Mouse (Mus musculus) macrophage (primary cell): ENCODE data around the gene Deaf1. TPM values are rescaled to one million over a fixed set of nuclear protein-coding genes. Genes with fewer than 3 reads are reported as not detected.

Experiments
- H3K27ac ChIP-seq: fragments of 350-480 bp; formaldehyde crosslinking; 2 replicates; pipeline ENCODE4 v1.9.0; 2021
- H3K36me3 ChIP-seq: fragments of 350-480 bp; formaldehyde crosslinking; 2 replicates; pipeline ENCODE4 v1.9.0; 2021; ENCODE audit errors: inconsistent target
- H3K4me3 ChIP-seq: fragments of 350-480 bp; formaldehyde crosslinking; 2 replicates; pipeline ENCODE4 v1.9.0; 2021; ENCODE audit errors: inconsistent target
- H3K79me2 ChIP-seq: fragments of 350-480 bp; formaldehyde crosslinking; 2 replicates; pipeline ENCODE4 v1.9.0; 2021; ENCODE audit errors: inconsistent target
- WGBS: methylation state at CpG from one replicate; pipeline ENCODE4 v1.1.7; 2026; ENCODE audit warnings: inconsistent platforms; ENCODE audit not compliant: missing documents; 5-methylcytosine and 5-hydroxymethylcytosine counted together
- polyA plus RNA-seq: library from polyadenylated mRNA; stranded (reverse); fragments of 250-400 nt; gene quantifications from 3 replicates; pipeline ENCODE4 v1.2.4, GENCODE M21; 2018; ENCODE audit warnings: inconsistent platforms
- total RNA-seq, 78 experiments: library from RNA; depleted of rRNA; stranded (reverse); fragments of 250-400 nt; gene quantifications; 1 replicate in 9 of 78; 2 replicates in 24 of 78; 3 replicates in 43 of 78; 4 replicates in 2 of 78; pipeline ENCODE4 v1.2.4; 2018; ENCODE audit warnings: inconsistent platforms in 56 of 78

The Deaf1 gene
- 10 to 100 TPM; 12.2 to 55.1 (median 28.7) TPM for total RNA-seq (2018; cell fraction: chromatin; rRNA removed)
- total RNA-seq (2018; cell fraction: cytosol; rRNA removed): 10 to 100 TPM in 24 of 26 experiments, 1 to 10 TPM in 2; 8.3 to 21.8 (median 17.2) TPM
- 10 to 100 TPM; 13.2 to 48.2 (median 23.5) TPM for total RNA-seq (2018; cell fraction: nucleus; rRNA removed)
- polyA plus RNA-seq: 14.6 to 16.7 TPM (median 16.5 TPM) in 3 replicates

GRCm38 (mm10) chr7:141327469-141328372 lies at the start of gene Deaf1, which contains the start of gene Tmem80:
TSS of gene Deaf1 (minus strand) at chr7:141327690.
TSS of gene Tmem80 (plus strand) at chr7:141327739.
- WGBS: under 1% methylated on average over 97 of the region's 105 CpGs
- peak within 1 kb of the TSS; percentile 80 for H3K4me3 ChIP-seq
- H3K79me2 ChIP-seq: peaks cover 24% of the 10 kb centered on the region
- peaks cover 17% of the 10 kb centered on the region for H3K36me3 ChIP-seq
- H3K27ac ChIP-seq: peak within 1 kb of the TSS; percentile 92

- Histone ChIP-seq H3K36me3 (no peaks in the 10 kb centered on the region), H3K4me3 (no peak overlapping the region), H3K79me2 (no peaks in the 10 kb centered on the region), H3K27ac (no peak overlapping the region)
These were observed 46.9 kb upstream of the Deaf1 start for GRCm38 (mm10) chr7:141374399-141374798.

GRCm38 (mm10) chr7:141373611-141374010 lies 46.1 kb upstream of the Deaf1 start:
- Histone ChIP-seq H3K79me2 (no peaks in the 10 kb centered on the region), H3K27ac (peak overlapping the region; percentile 82; the same call in 1 of the 2 replicates), H3K4me3 (no peak overlapping the region), H3K36me3 (no peaks in the 10 kb centered on the region)
- 92% methylated on average over 6 of the region's 6 CpGs for WGBS

GRCm38 (mm10) chr7:141371942-141372595 lies 44.6 kb upstream of the Deaf1 start:
- 9% methylated on average over 6 of the region's 6 CpGs for whole genome bisulfite sequencing
- H3K27ac ChIP-seq: peak overlapping the region; percentile 82
- H3K4me3 ChIP-seq: no peak overlapping the region
- no peaks in the 10 kb centered on the region for H3K36me3 ChIP-seq
- no peaks in the 10 kb centered on the region for H3K79me2 ChIP-seq

GRCm38 (mm10) chr7:141369918-141370317 lies 42.4 kb upstream of the Deaf1 start:
- WGBS: 37% methylated on average over 5 of the region's 5 CpGs
- Histone ChIP-seq H3K79me2 (no peaks in the 10 kb centered on the region), H3K4me3 (no peak overlapping the region), H3K27ac (peak overlapping the region; percentile 82), H3K36me3 (no peaks in the 10 kb centered on the region)

- Histone ChIP-seq H3K79me2 (no peaks in the 10 kb centered on the region), H3K27ac (no peak overlapping the region), H3K4me3 (no peak overlapping the region), H3K36me3 (no peaks in the 10 kb centered on the region)
- WGBS: 85% methylated on average over 4 of the region's 4 CpGs
These were observed 39.9 kb upstream of the Deaf1 start for GRCm38 (mm10) chr7:141367358-141367757.

- WGBS: 94% methylated on average over 3 of the region's 3 CpGs
- Histone ChIP-seq H3K36me3 (no peaks in the 10 kb centered on the region), H3K4me3 (no peak overlapping the region), H3K79me2 (no peaks in the 10 kb centered on the region), H3K27ac (no peak overlapping the region)
These were observed 37.6 kb upstream of the Deaf1 start for GRCm38 (mm10) chr7:141365049-141365445.

- Histone ChIP-seq H3K27ac (no peak overlapping the region), H3K4me3 (no peak overlapping the region), H3K79me2 (no peaks in the 10 kb centered on the region), H3K36me3 (no peaks in the 10 kb centered on the region)
- WGBS: 87% methylated on average over 5 of the region's 5 CpGs
These were observed 37.0 kb upstream of the Deaf1 start for GRCm38 (mm10) chr7:141364349-141365048.

- no peaks in the 10 kb centered on the region for H3K36me3 ChIP-seq
- no peaks in the 10 kb centered on the region for H3K79me2 ChIP-seq
- no peak overlapping the region for H3K4me3 ChIP-seq
- H3K27ac ChIP-seq: no peak overlapping the region
- 88% methylated on average over 2 of the region's 2 CpGs for WGBS
These were observed 36.2 kb upstream of the Deaf1 start for GRCm38 (mm10) chr7:141363752-141364125.

GRCm38 (mm10) chr7:141363106-141363751 lies 35.7 kb upstream of the Deaf1 start:
- Histone ChIP-seq H3K4me3 (no peak overlapping the region), H3K27ac (no peak overlapping the region), H3K36me3 (no peaks in the 10 kb centered on the region), H3K79me2 (no peaks in the 10 kb centered on the region)
- WGBS: 54% methylated on average over 4 of the region's 4 CpGs

- H3K27ac ChIP-seq: no peak overlapping the region
- H3K79me2 ChIP-seq: no peaks in the 10 kb centered on the region
- H3K4me3 ChIP-seq: no peak overlapping the region
- 37% methylated on average over 18 of the region's 24 CpGs for WGBS
- no peaks in the 10 kb centered on the region for H3K36me3 ChIP-seq
These were observed 34.0 kb upstream of the Deaf1 start for GRCm38 (mm10) chr7:141361510-141361909.

- no peak overlapping the region for H3K27ac ChIP-seq
- no peaks in the 10 kb centered on the region for H3K36me3 ChIP-seq
- no peak overlapping the region for H3K4me3 ChIP-seq
- H3K79me2 ChIP-seq: no peaks in the 10 kb centered on the region
- 73% methylated on average over 14 of the region's 14 CpGs for WGBS
These were observed 29.5 kb upstream of the Deaf1 start for GRCm38 (mm10) chr7:141356971-141357370.

GRCm38 (mm10) chr7:141355626-141356326 lies 28.3 kb upstream of the Deaf1 start:
- Histone ChIP-seq H3K79me2 (no peaks in the 10 kb centered on the region), H3K4me3 (no peak overlapping the region), H3K27ac (no peak overlapping the region), H3K36me3 (no peaks in the 10 kb centered on the region)
- WGBS: 85% methylated on average over 12 of the region's 12 CpGs
